Mouse (Mus musculus): ENCODE results near the gene Ddost.

GRCm38 (mm10) chr4:138330264-138330671, 25.7 kb downstream of the Ddost start:
- TF ChIP-seq CTCF (IDR thresholded peaks at IDR 0.05; ENCODE audit: borderline replicate concordance, insufficient read depth, low read length) (no peak), POLR2A (IDR thresholded peaks at IDR 0.05; ENCODE audit: low read depth, low read length) (no peak)

Measured in embryonic fibroblast, embryonic 13.5 days (primary cell).